Mouse (Mus musculus) cerebellum, adult 18-20 months (tissue): ENCODE measurements around the gene Sorbs2.

Experiments
- DNase-seq, 2 experiments: peaks; one replicate each; pipeline ENCODE4 v3.0.0; 2021

The Sorbs2 gene

GRCm38 (mm10) chr8:45687942-45688695, 180.5 kb downstream of the Sorbs2 start:
- no peak for DNase-seq

- no peak for DNase-seq
Observed at GRCm38 (mm10) chr8:45689611-45690207, 182.1 kb downstream of the Sorbs2 start.

- DNase-seq, result no peak
Observed at GRCm38 (mm10) chr8:45700100-45700499, 192.5 kb downstream of the Sorbs2 start.

- DNase-seq, result no peak
Observed at GRCm38 (mm10) chr8:45703700-45704101, 196.1 kb downstream of the Sorbs2 start.

GRCm38 (mm10) chr8:45709098-45709497, 201.5 kb downstream of the Sorbs2 start:
- DNase-seq, result no peak

DNA sequence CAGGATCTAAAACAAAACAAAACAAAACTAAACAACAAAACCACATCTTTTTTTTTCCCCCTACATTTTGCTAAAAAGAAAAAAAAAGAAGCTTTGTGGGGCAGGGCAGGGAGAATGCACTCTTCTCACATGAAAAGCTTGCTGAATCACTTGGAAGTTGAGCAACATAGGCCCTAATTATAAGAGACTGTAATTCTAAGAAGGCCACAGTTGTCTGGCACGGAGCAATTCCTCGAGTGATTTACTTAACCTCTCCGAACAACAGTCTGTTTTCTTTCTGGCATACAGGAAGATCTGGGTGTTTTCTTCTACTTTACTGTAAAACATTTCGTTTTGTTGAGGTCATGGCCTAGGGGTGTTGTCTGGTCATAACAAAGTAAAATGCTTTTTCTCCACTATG, 202.1 kb downstream of the Sorbs2 start:
- DNase-seq, result no peak

- no peak for DNase-seq
Observed at GRCm38 (mm10) chr8:45712610-45713009, 205.0 kb downstream of the Sorbs2 start.

DNA sequence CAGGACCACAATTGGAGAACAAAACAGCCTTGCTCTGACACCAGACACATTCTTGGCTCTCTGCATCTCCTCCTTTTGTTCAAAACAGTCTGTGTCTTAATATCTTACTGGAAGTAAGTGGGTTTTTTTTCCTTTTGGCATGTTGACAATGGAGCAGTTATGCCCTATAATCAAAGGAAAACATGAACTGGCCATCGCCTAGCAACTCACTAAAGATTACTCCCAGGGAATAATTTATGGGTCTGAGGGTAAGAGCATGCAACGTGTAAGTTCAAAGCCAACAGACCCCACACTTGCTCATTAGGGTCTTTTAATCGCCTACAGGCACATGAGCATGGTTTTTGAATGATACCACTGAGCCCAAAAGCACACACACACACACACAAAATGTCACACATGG, 207.2 kb downstream of the Sorbs2 start:
- no peak for DNase-seq

- DNase-seq, result no peak
Observed at GRCm38 (mm10) chr8:45715330-45716027, 207.9 kb downstream of the Sorbs2 start.

GRCm38 (mm10) chr8:45719776-45720175, 212.2 kb downstream of the Sorbs2 start:
- DNase-seq, result no peak

DNA sequence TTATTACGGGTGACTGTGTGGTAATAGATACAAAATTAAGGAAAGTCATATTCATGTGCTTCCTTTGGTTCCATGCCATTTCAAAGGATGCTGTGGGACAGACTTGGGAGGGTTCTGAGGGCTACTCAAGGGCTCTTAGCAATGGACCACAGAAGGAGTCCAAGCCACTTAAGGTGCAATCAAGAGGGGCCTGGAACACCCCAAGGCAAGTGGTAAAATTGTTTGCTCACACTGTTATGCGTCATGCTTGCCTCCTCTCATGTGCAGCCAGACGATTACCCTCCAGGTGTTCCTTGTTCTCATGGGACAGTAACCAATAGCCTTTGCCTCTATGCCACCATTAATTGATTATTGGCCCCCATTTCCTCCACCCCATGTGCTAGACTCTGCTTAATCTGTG, 216.6 kb downstream of the Sorbs2 start:
- no peak for DNase-seq

GRCm38 (mm10) chr8:45725321-45725720, 217.7 kb downstream of the Sorbs2 start:
- no peak for DNase-seq

- DNase-seq, result no peak
Observed at GRCm38 (mm10) chr8:45729850-45730382, 222.3 kb downstream of the Sorbs2 start.

DNA sequence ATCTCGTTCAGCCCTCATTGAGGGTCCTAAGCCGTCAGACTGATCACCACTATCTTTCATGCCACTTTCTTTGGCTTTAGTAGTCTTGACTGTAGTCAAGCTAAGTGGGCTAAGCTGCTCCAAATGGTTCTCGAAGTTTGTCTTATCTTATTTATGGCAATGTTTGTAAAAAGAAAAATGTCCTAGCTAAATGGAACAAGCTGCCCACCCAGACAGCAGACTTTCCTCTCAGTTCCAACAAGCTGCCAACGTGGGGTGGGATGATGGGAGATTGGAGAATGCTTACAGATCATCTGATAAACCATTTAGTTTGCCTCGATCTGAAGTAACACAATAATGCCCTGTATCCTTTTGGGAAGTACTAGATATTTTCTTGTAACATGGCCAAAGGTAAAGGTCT, 223.2 kb downstream of the Sorbs2 start:
- no peak for DNase-seq

DNA sequence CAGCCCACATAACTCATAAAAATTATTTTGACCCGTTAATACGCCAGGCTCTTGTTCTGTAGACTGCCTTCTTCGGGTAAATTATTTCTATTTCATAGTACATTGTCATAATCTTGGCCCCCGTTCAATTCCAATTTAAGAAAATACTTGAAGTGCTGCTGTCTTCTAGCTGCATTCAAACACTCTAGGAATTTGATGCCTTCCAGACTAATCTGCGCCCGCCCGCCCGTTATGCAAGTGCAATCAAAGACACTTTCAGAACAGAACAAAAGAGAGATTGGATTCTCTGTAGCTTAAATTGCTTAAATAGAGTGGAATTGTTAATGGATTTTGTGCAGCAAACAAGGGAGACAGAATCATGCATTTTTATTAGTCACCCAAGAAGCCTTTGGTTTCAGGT, 226.5 kb downstream of the Sorbs2 start:
- DNase-seq, result no peak

DNA sequence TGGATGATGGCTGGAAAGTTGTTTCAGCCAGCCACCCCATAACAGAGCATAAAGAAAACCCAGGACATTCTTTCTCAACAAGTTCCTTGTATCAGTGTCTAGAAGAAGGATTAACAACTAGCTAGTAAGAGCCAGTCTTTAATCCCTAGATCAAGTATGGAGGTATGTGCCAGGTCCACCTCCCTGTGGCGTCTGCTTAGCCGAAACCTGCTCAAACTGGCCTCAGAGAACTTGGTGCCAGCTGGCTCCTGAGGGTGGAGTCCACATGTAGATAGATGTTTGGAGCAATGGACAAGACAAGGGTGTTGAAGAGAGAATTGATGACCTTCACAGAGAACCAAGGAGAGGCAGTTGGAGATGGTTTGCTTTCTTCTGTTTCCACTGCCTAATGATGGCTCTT, 229.7 kb downstream of the Sorbs2 start:
- no peak for DNase-seq

DNA sequence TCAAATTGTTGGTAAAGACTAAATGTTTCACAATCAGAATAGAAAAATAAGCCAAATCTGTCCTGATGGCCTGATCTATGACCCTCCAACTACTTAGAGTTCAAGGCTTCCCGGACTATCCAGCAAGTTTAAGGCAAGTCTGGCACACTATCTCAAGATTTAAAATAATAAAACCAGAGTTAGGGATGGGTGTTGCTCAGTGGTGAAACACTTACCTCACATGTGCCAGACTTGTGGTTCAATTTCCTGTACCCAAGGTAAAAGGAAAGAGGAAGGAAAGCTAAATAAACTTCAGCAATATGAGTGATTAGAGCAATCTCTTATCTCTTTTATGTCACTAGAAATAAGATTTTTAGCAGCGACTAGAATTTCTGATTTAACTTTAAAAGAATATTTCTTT, 235.7 kb downstream of the Sorbs2 start:
- no peak for DNase-seq

GRCm38 (mm10) chr8:45743739-45744138, 236.2 kb downstream of the Sorbs2 start:
- DNase-seq, result no peak

- no peak for DNase-seq
Observed at GRCm38 (mm10) chr8:45751512-45752502, 244.2 kb downstream of the Sorbs2 start.

DNA sequence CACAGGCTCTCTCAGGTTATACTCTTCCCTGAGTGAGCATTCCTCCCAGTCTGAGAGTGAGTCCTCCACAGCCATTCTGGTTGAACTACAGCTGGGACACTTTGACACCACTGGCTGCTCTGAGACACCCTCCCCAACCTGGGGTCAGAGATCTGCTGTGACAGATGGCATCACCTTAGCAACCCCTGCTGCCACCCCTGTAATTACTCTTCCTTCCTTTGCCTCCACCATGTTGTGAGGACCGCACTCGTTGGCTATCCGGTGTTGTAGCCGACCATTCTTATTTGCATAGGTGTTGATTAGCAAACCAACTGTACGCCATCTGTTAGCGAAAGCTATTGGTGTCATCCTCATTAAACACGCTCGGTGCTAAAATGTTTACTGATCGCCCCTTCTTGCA, 247.9 kb downstream of the Sorbs2 start:
- no peak for DNase-seq

DNA sequence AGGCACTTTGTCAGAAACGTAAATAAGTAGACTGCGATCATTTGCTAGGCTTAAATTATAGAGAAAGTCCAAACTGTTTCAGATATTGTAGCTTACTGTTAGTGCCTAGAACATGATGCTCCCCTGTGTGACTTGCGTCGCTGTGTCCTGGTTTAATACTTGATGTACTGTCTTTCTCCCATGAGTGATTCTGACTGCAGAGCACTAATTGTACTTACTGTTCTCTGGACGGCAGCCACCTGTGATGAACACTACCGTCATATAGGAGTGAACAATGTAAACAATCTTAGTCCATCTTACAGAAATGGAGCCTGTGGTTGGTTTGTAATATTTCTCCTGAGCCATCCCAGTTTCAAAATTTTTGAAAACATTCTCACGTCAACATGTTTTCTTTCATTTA, 248.4 kb downstream of the Sorbs2 start:
- no peak for DNase-seq

DNA sequence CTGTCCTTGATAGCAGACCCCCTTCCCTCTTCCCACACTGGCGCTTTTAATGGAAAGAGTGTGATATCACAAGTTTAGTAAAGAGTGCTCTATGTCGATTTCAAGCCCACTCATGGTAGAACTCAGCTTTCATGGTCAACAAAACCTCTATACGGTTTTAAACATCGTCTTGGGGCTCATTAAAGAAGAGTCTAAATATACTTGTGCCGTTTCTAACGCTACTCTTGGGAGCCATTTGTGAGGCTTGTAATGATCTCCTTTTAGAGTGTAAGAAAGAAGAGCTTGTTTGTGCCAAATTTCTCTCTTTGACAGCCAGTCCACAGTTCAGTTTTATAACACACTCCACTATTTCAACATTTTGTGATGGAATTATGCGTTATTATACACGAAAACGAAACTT, 253.0 kb downstream of the Sorbs2 start:
- no peak for DNase-seq

- DNase-seq, result no peak
Observed at GRCm38 (mm10) chr8:45761053-45761452, 253.5 kb downstream of the Sorbs2 start.
